In the genomic region with DNA sequence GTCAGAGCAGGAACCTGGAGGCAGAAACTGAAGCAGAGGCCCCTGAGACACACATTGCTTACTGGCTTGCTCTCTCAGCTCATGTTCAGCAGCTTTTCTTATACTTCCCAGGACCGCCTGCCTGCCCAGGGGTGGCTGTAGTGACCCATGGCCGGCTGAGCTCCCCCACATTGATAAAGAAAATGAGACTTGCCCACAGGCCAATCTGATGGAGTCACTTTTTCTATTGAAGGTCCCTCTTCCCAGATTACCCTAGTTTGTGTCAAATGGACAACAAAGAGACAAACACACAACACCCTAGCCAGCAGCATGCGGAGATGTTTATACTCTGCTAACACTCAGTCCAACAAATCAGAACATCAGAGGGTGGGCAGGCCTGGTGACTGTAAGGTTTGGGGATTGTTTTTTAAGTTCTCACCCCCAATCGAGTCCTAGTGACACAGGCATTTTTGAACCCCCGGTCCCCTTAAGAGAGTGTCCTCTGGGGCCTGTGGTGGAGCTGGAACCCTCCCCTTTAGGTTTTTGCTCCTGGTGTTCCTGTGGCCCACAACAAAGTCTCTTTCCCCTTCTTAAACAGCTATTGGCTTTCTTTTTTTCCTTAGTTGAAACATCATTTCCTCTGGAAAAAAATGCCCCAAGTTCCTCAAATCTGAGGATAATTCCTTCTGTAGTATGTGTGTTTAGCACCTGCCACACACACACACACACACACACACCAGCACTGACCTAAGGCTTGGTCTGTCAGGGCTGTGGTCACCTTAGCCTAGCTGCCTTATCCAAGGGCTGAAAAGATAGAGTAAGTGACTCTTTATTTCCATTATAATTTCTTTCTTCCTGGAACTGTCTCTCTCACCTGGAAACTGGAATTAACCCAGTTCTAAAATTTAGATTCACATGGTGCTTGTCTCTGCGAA, we compare ENCODE assay signal across 15 mouse cellular contexts. TPM values are rescaled to one million over a fixed set of nuclear protein-coding genes. Genes with fewer than 3 reads are reported as not detected.
DNase-seq lines count a peak whose midpoint lies in the region; ATAC-seq and TF ChIP-seq lines count a peak whose summit lies in the region.
"Had no signal": no experiment of that assay in that cellular context is flagged by ENCODE, and none has a peak within 500 bp of the region (broad histone marks: within the 10 kb centered on the region; RNA-seq: fewer than 3 reads in every experiment).

No protein-coding gene starts in this region.

- no peak for DNase-seq in heart, postnatal 36 days
- no peak for DNase-seq in liver, postnatal 0 days
- DNase-seq in liver, embryonic 11.5 days (ENCODE audit: low spot score), result no peak
- no peak for DNase-seq in stomach, postnatal 0 days (ENCODE audit: low spot score)
- DNase-seq: cerebellum, postnatal 10 days; gastrocnemius, postnatal 10 days; lung, postnatal 36 days; right cerebral cortex, postnatal 4 days; thymus, adult 18-20 months had no signal

- H3K4me2 ChIP-seq in heart, embryonic 14.5 days (ENCODE audit: low read length), result no peak overlapping the region
- 0 out of 2 replicates have a peak overlapping the region, but pooled peaks have one; percentile 55 for H3K4me2 ChIP-seq in liver, postnatal 0 days (ENCODE audit: low read depth, low read length)
- H3K4me2 ChIP-seq in liver, embryonic 11.5 days, result no peak overlapping the region
- no peak overlapping the region for H3K4me2 ChIP-seq in stomach, postnatal 0 days (replicated peaks; ENCODE audit: low read depth)
- no peak overlapping the region for H3K4me2 ChIP-seq in hindbrain, embryonic 16.5 days (ENCODE audit: low read length)
- H3K4me2 ChIP-seq: midbrain, embryonic 12.5 days; neural tube, embryonic 15.5 days had no signal

- no peak for TF ChIP-seq CTCF in liver, postnatal 0 days (IDR thresholded peaks at IDR 0.05; ENCODE audit: low read depth)
- TF ChIP-seq CTCF in stomach, postnatal 0 days (IDR thresholded peaks at IDR 0.05; ENCODE audit: low read depth), result no peak

- no peaks in the 10 kb centered on the region for H3K36me3 ChIP-seq in heart, embryonic 14.5 days (ENCODE audit: control insufficient read depth, insufficient read depth, low read length)
- no peaks in the 10 kb centered on the region for H3K36me3 ChIP-seq in liver, postnatal 0 days (replicated peaks; ENCODE audit: insufficient read depth, low read length)
- no peaks in the 10 kb centered on the region for H3K36me3 ChIP-seq in liver, embryonic 11.5 days (ENCODE audit: control insufficient read depth, insufficient read depth, low read length)
- H3K36me3 ChIP-seq in stomach, postnatal 0 days (ENCODE audit: control insufficient read depth, insufficient read depth, low read length), result no peaks in the 10 kb centered on the region
- no peaks in the 10 kb centered on the region for H3K36me3 ChIP-seq in hindbrain, embryonic 16.5 days (ENCODE audit: control insufficient read depth, insufficient read depth, low read length)
- H3K36me3 ChIP-seq: midbrain, embryonic 12.5 days; neural tube, embryonic 15.5 days had no signal

- peak overlapping the region; percentile 76 to 86 for H3K27ac ChIP-seq in heart, embryonic 14.5 days (replicated peaks in 1 of 2; ENCODE audit: control insufficient read depth in 1 of 2, insufficient read depth in 1 of 2, low read depth in 2 of 2, low read length in 2 of 2)
- H3K27ac ChIP-seq in liver, postnatal 0 days (ENCODE audit: low read depth), result peak overlapping the region; percentile 57; the same call in 1 of the 2 replicates
- H3K27ac ChIP-seq in liver, embryonic 11.5 days (ENCODE audit: low read depth, low read length), result no peak overlapping the region
- H3K27ac ChIP-seq in brown adipose tissue, adult 24 weeks (replicated peaks; ENCODE audit: low read depth, low read length), result peak overlapping the region; percentile 73
- 0 out of 2 replicates have a peak overlapping the region, but pooled peaks have one; percentile 45 for H3K27ac ChIP-seq in stomach, postnatal 0 days (replicated peaks)
- no peak overlapping the region for H3K27ac ChIP-seq in hindbrain, embryonic 16.5 days (ENCODE audit: low read depth, low read length)
- H3K27ac ChIP-seq: midbrain, embryonic 12.5 days; neural tube, embryonic 15.5 days had no signal

- H3K27me3 ChIP-seq in heart, embryonic 14.5 days (ENCODE audit: control insufficient read depth, insufficient read depth, low read length), result no peaks in the 10 kb centered on the region
- no peaks in the 10 kb centered on the region for H3K27me3 ChIP-seq in liver, postnatal 0 days (ENCODE audit: insufficient read depth, low read length)
- no peaks in the 10 kb centered on the region for H3K27me3 ChIP-seq in liver, embryonic 11.5 days (replicated peaks; ENCODE audit: control insufficient read depth, insufficient read depth, low read length)
- no peaks in the 10 kb centered on the region for H3K27me3 ChIP-seq in stomach, postnatal 0 days (ENCODE audit: control insufficient read depth, insufficient read depth, low read length)
- no peaks in the 10 kb centered on the region for H3K27me3 ChIP-seq in hindbrain, embryonic 16.5 days (replicated peaks; ENCODE audit: control insufficient read depth, insufficient read depth, low read length)
- H3K27me3 ChIP-seq: neural tube, embryonic 15.5 days had no signal

- intact Hi-C loops in heart, postnatal 36 days (cut with DNase I), result loop anchor here (10.0 kb wide), 1 partner anchor 356 kb away; a partner anchor contains a TSS

- H3K4me1 ChIP-seq in heart, embryonic 14.5 days (ENCODE audit: control insufficient read depth in 2 of 2, insufficient read depth in 2 of 2, low read length in 2 of 2), result peaks cover 37 to 48% of the 10 kb centered on the region in 2 experiments
- H3K4me1 ChIP-seq in liver, postnatal 0 days (ENCODE audit: insufficient read depth), result peaks cover 35% of the 10 kb centered on the region
- H3K4me1 ChIP-seq in liver, embryonic 11.5 days (replicated peaks; ENCODE audit: control insufficient read depth, insufficient read depth, low read length), result peaks cover 18% of the 10 kb centered on the region
- peaks cover 27% of the 10 kb centered on the region for H3K4me1 ChIP-seq in brown adipose tissue, adult 24 weeks (ENCODE audit: control insufficient read depth, insufficient read depth, insufficient read length, low read length)
- H3K4me1 ChIP-seq in stomach, postnatal 0 days (replicated peaks; ENCODE audit: control insufficient read depth, insufficient read depth), result peaks cover 5% of the 10 kb centered on the region; the same call in 1 of the 2 replicates
- H3K4me1 ChIP-seq in hindbrain, embryonic 16.5 days (ENCODE audit: control insufficient read depth, insufficient read depth, low read depth, low read length), result peaks cover 17% of the 10 kb centered on the region; the same call in 1 of the 2 replicates

- H3K9me3 ChIP-seq in heart, embryonic 14.5 days (ENCODE audit: control insufficient read depth, low read length), result no peaks in the 10 kb centered on the region
- no peaks in the 10 kb centered on the region for H3K9me3 ChIP-seq in liver, postnatal 0 days (ENCODE audit: low read length)
- no peaks in the 10 kb centered on the region for H3K9me3 ChIP-seq in liver, embryonic 11.5 days (ENCODE audit: control insufficient read depth, low read length)
- no peaks in the 10 kb centered on the region for H3K9me3 ChIP-seq in stomach, postnatal 0 days (ENCODE audit: control insufficient read depth, low read length)
- no peaks in the 10 kb centered on the region for H3K9me3 ChIP-seq in hindbrain, embryonic 16.5 days (ENCODE audit: control insufficient read depth, low read length)
- H3K9me3 ChIP-seq: midbrain, embryonic 12.5 days; neural tube, embryonic 15.5 days had no signal

- no peak overlapping the region for H3K4me3 ChIP-seq in heart, embryonic 14.5 days (ENCODE audit: control insufficient read depth in 1 of 2, insufficient read depth in 1 of 2, low read depth in 1 of 2, low read length in 2 of 2)
- no peak overlapping the region for H3K4me3 ChIP-seq in liver, postnatal 0 days (ENCODE audit: low read depth, low read length)
- no peak overlapping the region for H3K4me3 ChIP-seq in liver, embryonic 11.5 days (ENCODE audit: low read depth, low read length)
- H3K4me3 ChIP-seq in brown adipose tissue, adult 24 weeks (ENCODE audit: insufficient read depth, low read depth, low read length), result no peak overlapping the region
- no peak overlapping the region for H3K4me3 ChIP-seq in stomach, postnatal 0 days (ENCODE audit: low read depth, low read length)
- no peak overlapping the region for H3K4me3 ChIP-seq in hindbrain, embryonic 16.5 days (ENCODE audit: low read length)
- H3K4me3 ChIP-seq: midbrain, embryonic 12.5 days; myocyte; neural tube, embryonic 15.5 days had no signal

- WGBS in heart, embryonic 14.5 days, result 69% methylated on average over 6 of the region's 6 CpGs
- WGBS in liver, postnatal 0 days (ENCODE audit: insufficient replicate concordance), result 63% methylated on average over 6 of the region's 6 CpGs
- WGBS in liver, embryonic 11.5 days, result 58% methylated on average over 6 of the region's 6 CpGs
- WGBS in stomach, postnatal 0 days, result 77% methylated on average over 6 of the region's 6 CpGs
- 73% methylated on average over 6 of the region's 6 CpGs for WGBS in hindbrain, embryonic 16.5 days

- TF ChIP-seq EP300 in liver, postnatal 0 days (IDR thresholded peaks at IDR 0.05; ENCODE audit: low read depth), result no peak
- no peak for TF ChIP-seq EP300 in stomach, postnatal 0 days (optimal IDR thresholded peaks at IDR 0.05)

- ATAC-seq in heart, embryonic 14.5 days (ENCODE audit: insufficient number of reproducible peaks, insufficient read depth, low FRiP score, low read depth), result no peak
- ATAC-seq in liver, postnatal 0 days, result no peak
- no peak for ATAC-seq in liver, embryonic 11.5 days (replicated peaks; ENCODE audit: low FRiP score)
- ATAC-seq in stomach, postnatal 0 days (ENCODE audit: low FRiP score, low TSS enrichment), result no peak
- ATAC-seq in hindbrain, embryonic 16.5 days, result no peak

- peak overlapping the region; percentile 48; the same call in 1 of the 2 replicates for H3K9ac ChIP-seq in heart, embryonic 14.5 days (ENCODE audit: low read length)
- no peak overlapping the region for H3K9ac ChIP-seq in liver, postnatal 0 days (replicated peaks)
- no peak overlapping the region for H3K9ac ChIP-seq in liver, embryonic 11.5 days (ENCODE audit: low read depth, low read length)
- no peak overlapping the region for H3K9ac ChIP-seq in stomach, postnatal 0 days (ENCODE audit: low read length)
- H3K9ac ChIP-seq in hindbrain, embryonic 16.5 days (ENCODE audit: low read depth, low read length), result no peak overlapping the region
- H3K9ac ChIP-seq: midbrain, embryonic 12.5 days; neural tube, embryonic 15.5 days had no signal

RNA-seq across cellular contexts. Expression of a gene that starts 41.1 kb away (rescaled TPM):
- 8.3 and 10.4 TPM in 2 replicates for polyA plus RNA-seq in heart, embryonic 14.5 days (2014; fragmentation: Nextera tagmentation; extraction: Ambion mirVana)
- total RNA-seq in heart, postnatal 36 days (2021), result 10 to 100 TPM; 13.2 to 15.5 TPM
- polyA plus RNA-seq in liver, postnatal 0 days (2015; fragmentation: Nextera tagmentation; extraction: Ambion mirVana), result 1.5 and 3.2 TPM in 2 replicates
- 6.7 and 7.3 TPM in 2 replicates for polyA plus RNA-seq in liver, embryonic 11.5 days (2014; fragmentation: Nextera tagmentation; extraction: Ambion mirVana)
- 3.2 and 5.6 TPM in 2 replicates for polyA plus RNA-seq in brown adipose tissue, adult 24 weeks (2012; ENCODE audit: insufficient read depth, insufficient read length, missing spikeins)
- 7.3 and 11.2 TPM in 2 replicates for polyA plus RNA-seq in stomach, postnatal 0 days (2015; fragmentation: Nextera tagmentation; extraction: Ambion mirVana)
- 4.5 and 5.5 TPM in 2 replicates for polyA plus RNA-seq in hindbrain, embryonic 16.5 days (2015; fragmentation: Nextera tagmentation; extraction: Ambion mirVana)

Comparison
In these comparisons a context has a peak if more than half of its experiments do, and no peak if none do; other contexts are left out.
1. H3K27ac ChIP-seq: peak in heart, embryonic 14.5 days (2 of 2), liver, postnatal 0 days (single experiment), brown adipose tissue, adult 24 weeks (single experiment) and stomach, postnatal 0 days (single experiment); none in liver, embryonic 11.5 days (single experiment) and hindbrain, embryonic 16.5 days (single experiment).